Mouse (Mus musculus): ENCODE results near the gene Fbxo39. TPM values are rescaled to one million over a fixed set of nuclear protein-coding genes. Genes with fewer than 3 reads are reported as not detected.

The Fbxo39 gene
- total and polyA plus RNA-seq, 3 experiments: not detected

DNA sequence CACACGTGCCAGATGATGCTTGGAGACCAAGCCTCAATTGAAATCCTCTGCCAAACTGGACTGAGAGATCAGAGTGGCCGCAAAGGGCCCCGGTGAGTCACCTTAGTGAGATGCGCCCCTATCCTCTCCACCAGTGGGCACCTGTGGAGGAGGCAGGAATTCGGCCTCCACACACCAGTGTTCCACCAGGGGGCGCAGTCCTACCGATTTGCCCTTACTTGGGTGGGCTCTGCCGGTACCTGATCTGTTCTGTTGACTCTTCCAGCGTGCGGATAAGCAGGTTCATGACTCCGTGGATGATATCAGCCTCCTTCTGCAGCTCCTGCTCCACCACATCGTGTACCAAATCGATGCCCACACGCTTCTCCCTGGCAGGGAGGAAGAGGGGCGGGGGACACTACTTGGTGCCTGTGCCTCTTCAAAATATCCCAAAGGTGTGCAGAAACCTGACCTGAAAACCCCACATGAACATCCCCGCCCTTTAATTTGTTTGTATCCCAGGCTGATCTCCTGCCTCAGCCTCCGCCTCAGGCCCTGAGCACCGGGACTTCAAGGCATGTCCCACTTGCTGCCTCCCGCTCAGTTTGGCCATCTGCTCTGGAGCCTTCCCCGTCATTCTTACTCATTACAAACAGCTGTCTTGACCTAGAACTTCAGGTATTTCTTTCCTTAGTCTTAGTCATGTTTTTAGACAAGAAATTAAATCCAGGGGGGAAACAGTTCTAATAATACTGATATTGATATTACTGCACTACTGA, 40.9 kb downstream of the Fbxo39 start:
- H3K36me3 ChIP-seq (ENCODE audit: control insufficient read depth in 1 of 2, insufficient read depth in 2 of 2, low read length in 2 of 2): 0 out of 4 replicates have a peak, but pooled peaks cover 0 to 2% of the 10 kb centered on the region in 2 experiments
- no peak overlapping the region for H3K4me3 ChIP-seq (ENCODE audit: control insufficient read depth in 1 of 2, insufficient read depth in 1 of 2, low read depth in 2 of 2, low read length in 2 of 2)
- no peaks in the 10 kb centered on the region for H3K79me2 ChIP-seq (ENCODE audit: control insufficient read depth, insufficient read depth, low read length, poor library complexity)
- no peak overlapping the region for H3K27ac ChIP-seq (ENCODE audit: control insufficient read depth, low read depth, low read length)
- peaks cover 2 to 10% of the 10 kb centered on the region in 2 experiments; a peak in 3 of 4 replicates for H3K4me1 ChIP-seq (ENCODE audit: control insufficient read depth in 1 of 2, insufficient read depth in 2 of 2, low read length in 2 of 2)
- H3K9me3 ChIP-seq (replicated peaks; ENCODE audit: insufficient read depth, low read length): no peaks in the 10 kb centered on the region
- H3K27me3 ChIP-seq (ENCODE audit: control insufficient read depth in 1 of 2, insufficient read depth in 2 of 2, low read length in 2 of 2): peaks cover 0 to under 1% of the 10 kb centered on the region in 2 experiments; a peak in 2 of 4 replicates
- DNase-seq (ENCODE audit: low read depth, low spot score): peak; percentile 79
- no peak overlapping the region for H3K9ac ChIP-seq (ENCODE audit: control insufficient read depth, low read depth, low read length, poor library complexity, severe bottlenecking)
- no peak for TF ChIP-seq ELF1 (IDR thresholded peaks at IDR 0.05; ENCODE audit: low read depth, low read length)
- no peak for TF ChIP-seq MAX (IDR thresholded peaks at IDR 0.05; ENCODE audit: low read length)
- no peak for TF ChIP-seq BHLHE40 (IDR thresholded peaks at IDR 0.05; ENCODE audit: borderline replicate concordance, low read depth, low read length)
- no peak for TF ChIP-seq MXI1 (IDR thresholded peaks at IDR 0.05; ENCODE audit: low read depth, low read length)
- no peak for TF ChIP-seq JUND (IDR thresholded peaks at IDR 0.05; ENCODE audit: low read depth, low read length)
- peak; percentile 99 for TF ChIP-seq SMC3 (IDR thresholded peaks at IDR 0.05; ENCODE audit: low read depth, low read length)
- no peak for TF ChIP-seq RCOR1 (IDR thresholded peaks at IDR 0.05; ENCODE audit: low read depth, low read length)
- TF ChIP-seq ZC3H11A (IDR thresholded peaks at IDR 0.05; ENCODE audit: low read depth, low read length): peak; percentile 91
- TF ChIP-seq KAT2A (conservative IDR thresholded peaks at IDR 0.05; ENCODE audit: low read depth, low read length): no peak
- TF ChIP-seq HCFC1 (IDR thresholded peaks at IDR 0.05; ENCODE audit: low read depth, low read length): no peak
- no peak for TF ChIP-seq USF1 (IDR thresholded peaks at IDR 0.05; ENCODE audit: low read depth, low read length)
- no peak for TF ChIP-seq CHD1 (IDR thresholded peaks at IDR 0.05; ENCODE audit: low read depth, low read length)
- TF ChIP-seq E2F4 (IDR thresholded peaks at IDR 0.05; ENCODE audit: borderline replicate concordance, low read depth, low read length): no peak
- TF ChIP-seq POLR2AphosphoS2 (IDR thresholded peaks at IDR 0.05; ENCODE audit: low read length): no peak
- TF ChIP-seq POLR2A (IDR thresholded peaks at IDR 0.05; ENCODE audit: control insufficient read depth in 1 of 2, insufficient read depth in 1 of 2, low read depth in 1 of 2, low read length in 2 of 2, poor library complexity in 1 of 2): no peak
- TF ChIP-seq MEF2A (IDR thresholded peaks at IDR 0.05; ENCODE audit: extremely low read depth, insufficient replicate concordance, low read depth, low read length, poor library complexity, severe bottlenecking): no peak
- peak; percentile 89 for TF ChIP-seq RAD21 (IDR thresholded peaks at IDR 0.05; ENCODE audit: low read depth, low read length)
- no peak for TF ChIP-seq POLR2AphosphoS5 (IDR thresholded peaks at IDR 0.05; ENCODE audit: borderline replicate concordance, low read depth, low read length)
- no peak for TF ChIP-seq ZKSCAN1 (IDR thresholded peaks at IDR 0.05; ENCODE audit: low read depth, low read length)
- peak; percentile 69; the same call in 1 of the 2 replicates for TF ChIP-seq MAZ (IDR thresholded peaks at IDR 0.05; ENCODE audit: low read depth, low read length)
- no peak for TF ChIP-seq MYC (IDR thresholded peaks at IDR 0.05; ENCODE audit: low read depth, low read length)
- TF ChIP-seq MAFK (IDR thresholded peaks at IDR 0.05; ENCODE audit: borderline replicate concordance, low read depth, low read length): no peak
- TF ChIP-seq EP300 (IDR thresholded peaks at IDR 0.05; ENCODE audit: low read depth in 1 of 2, low read length in 2 of 2): no peak
- no peak for TF ChIP-seq ZMIZ1 (IDR thresholded peaks at IDR 0.05; ENCODE audit: low read depth, low read length)
- TF ChIP-seq MYB (IDR thresholded peaks at IDR 0.05; ENCODE audit: low read depth, low read length): no peak
- TF ChIP-seq SIN3A (IDR thresholded peaks at IDR 0.05; ENCODE audit: low read length): 0 out of 2 replicates have a peak, but pooled peaks have one; percentile 43
- no peak for TF ChIP-seq GATA1 (IDR thresholded peaks at IDR 0.05; ENCODE audit: low read depth, low read length)
- TF ChIP-seq GABPA (IDR thresholded peaks at IDR 0.05; ENCODE audit: low read depth, low read length): no peak
- no peak for TF ChIP-seq TCF12 (IDR thresholded peaks at IDR 0.05; ENCODE audit: low read depth, low read length)
- no peak for TF ChIP-seq UBTF (IDR thresholded peaks at IDR 0.05; ENCODE audit: borderline replicate concordance, insufficient read depth, low read depth, low read length)
- TF ChIP-seq CTCF (IDR thresholded peaks at IDR 0.05 in 2 of 3, conservative IDR thresholded peaks at IDR 0.05 in 1 of 3; ENCODE audit: control insufficient read depth in 1 of 3, insufficient read depth in 1 of 3, low read depth in 2 of 3, low read length in 3 of 3, poor library complexity in 1 of 3, severe bottlenecking in 1 of 3): peak; percentile 93 to 99 (median 99)
- TF ChIP-seq TAL1 (IDR thresholded peaks at IDR 0.05; ENCODE audit: low read length): no peak
- TF ChIP-seq TBP (IDR thresholded peaks at IDR 0.05; ENCODE audit: low read depth, low read length): no peak
- no peak for TF ChIP-seq NRF1 (IDR thresholded peaks at IDR 0.05; ENCODE audit: insufficient read depth, low read depth, low read length, poor library complexity, severe bottlenecking)
- TF ChIP-seq NELFE (IDR thresholded peaks at IDR 0.05; ENCODE audit: low read depth, low read length): no peak
- no peak for TF ChIP-seq CHD2 (IDR thresholded peaks at IDR 0.05; ENCODE audit: low read length)
- TF ChIP-seq ZNF384 (IDR thresholded peaks at IDR 0.05; ENCODE audit: low read depth, low read length): no peak
